Mouse (Mus musculus) heart, embryonic 13.5 days (tissue): ENCODE measurements at regions not wholly inside any gene's neighbourhood (a gene's known extent, or its start where the extent isn't known, plus 50 kb on each side); places are given as distances from the start of the nearest gene placed in this dataset.

Experiments
- ATAC-seq: fragments of 200-750 bp; cut with Nextera tagmentation; 2 replicates; pipeline ENCODE4 v1.8.0; 2017; ENCODE audit warnings: moderate TSS enrichment; ENCODE audit not compliant: insufficient number of reproducible peaks, low FRiP score, low TSS enrichment; ENCODE audit errors: extremely low read depth
- H3K27ac ChIP-seq: fragments of 300-500 bp; sonication (generic); replicated peaks from 2 replicates; pipeline ENCODE4 v1.5.1; 2015; ENCODE audit warnings: moderate library complexity, mild to moderate bottlenecking, inconsistent platforms
- H3K27me3 ChIP-seq: fragments of 300-500 bp; sonication (generic); replicated peaks from 2 replicates; pipeline ENCODE4 v1.6.1; 2015; ENCODE audit warnings: mild to moderate bottlenecking, inconsistent platforms
- H3K36me3 ChIP-seq: fragments of 300-500 bp; sonication (generic); 2 replicates; pipeline ENCODE4 v1.6.1; 2015; ENCODE audit warnings: mild to moderate bottlenecking, inconsistent platforms
- H3K4me1 ChIP-seq: fragments of 300-500 bp; sonication (generic); 2 replicates; pipeline ENCODE4 v1.6.1; 2015; ENCODE audit warnings: inconsistent platforms
- H3K4me2 ChIP-seq: fragments of 300-500 bp; sonication (generic); 2 replicates; pipeline ENCODE4 v1.6.1; 2015; ENCODE audit warnings: inconsistent platforms, mild to moderate bottlenecking, moderate library complexity
- H3K4me3 ChIP-seq: fragments of 300-500 bp; sonication (generic); 2 replicates; pipeline ENCODE4 v1.5.1; 2015; ENCODE audit warnings: moderate library complexity, mild to moderate bottlenecking, inconsistent platforms
- H3K9ac ChIP-seq: fragments of 300-500 bp; sonication (generic); 2 replicates; pipeline ENCODE4 v1.6.1; 2015; ENCODE audit warnings: inconsistent platforms, mild to moderate bottlenecking, moderate library complexity
- H3K9me3 ChIP-seq: fragments of 300-500 bp; sonication (generic); 2 replicates; pipeline ENCODE4 v1.6.1; 2016; ENCODE audit warnings: inconsistent platforms
- WGBS: fragments of 180-500 bp; shearing (Covaris S2); methylation state at CpG from one replicate; pipeline ENCODE4 v1.1.7; 2015; ENCODE audit warnings: mixed read lengths; 5-methylcytosine and 5-hydroxymethylcytosine counted together

DNA sequence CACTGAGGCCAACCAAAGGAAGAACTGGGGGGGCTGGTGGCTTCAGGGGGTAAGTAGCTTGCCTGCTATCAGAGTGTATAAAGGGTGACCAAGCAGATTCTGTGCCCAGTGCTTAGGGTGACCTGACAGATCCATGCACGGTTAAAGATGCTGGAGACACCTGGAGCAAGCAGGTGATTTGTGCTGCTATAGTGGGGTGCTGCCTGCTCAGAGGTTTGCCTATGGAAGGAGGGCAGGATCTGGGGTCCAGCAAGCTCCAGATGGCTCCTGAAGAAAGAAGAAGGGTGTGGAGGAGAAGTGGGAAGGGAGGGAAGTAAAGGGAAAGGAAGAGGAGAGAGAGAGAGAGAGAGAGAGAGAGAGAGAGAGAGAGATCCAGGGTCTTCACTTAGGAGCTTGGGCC is 137.8 kb downstream of the Chst1 start:
- Histone ChIP-seq H3K36me3 (no peaks in the 10 kb centered on the region), H3K4me2 (no peak overlapping the region), H3K9me3 (no peaks in the 10 kb centered on the region), H3K27ac (no peak overlapping the region), H3K4me1 (peaks cover 12% of the 10 kb centered on the region), H3K27me3 (no peaks in the 10 kb centered on the region), H3K4me3 (no peak overlapping the region), H3K9ac (no peak overlapping the region)
- no peak for ATAC-seq
- 67% methylated on average over 1 of the region's 1 CpGs for WGBS

DNA sequence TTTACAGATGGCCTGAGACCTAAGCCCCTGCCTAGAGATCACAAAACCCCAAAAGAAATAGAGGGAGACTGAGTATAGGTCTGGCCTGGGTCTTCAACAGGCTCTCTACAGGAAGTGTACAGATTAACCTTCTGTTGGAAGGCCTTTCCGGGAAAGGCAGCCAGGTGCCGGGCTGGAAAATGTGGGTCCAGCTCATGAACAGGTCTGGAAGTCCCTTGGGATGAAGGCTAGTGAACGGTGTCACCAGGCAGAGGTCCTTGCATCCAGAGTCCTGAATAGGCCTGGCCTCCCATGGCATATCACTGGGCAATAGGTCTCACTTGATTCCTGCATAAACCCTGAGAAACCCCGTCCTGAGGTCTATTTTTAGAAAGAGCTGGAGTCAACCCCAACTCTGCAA is 140.1 kb downstream of the Chst1 start:
- no peaks in the 10 kb centered on the region for H3K9me3 ChIP-seq
- peaks cover 22% of the 10 kb centered on the region for H3K4me1 ChIP-seq
- WGBS: 61% methylated on average over 4 of the region's 4 CpGs
- no peak for ATAC-seq
- H3K27me3 ChIP-seq: no peaks in the 10 kb centered on the region
- no peak overlapping the region for H3K4me3 ChIP-seq
- no peaks in the 10 kb centered on the region for H3K36me3 ChIP-seq
- H3K27ac ChIP-seq: no peak overlapping the region
- H3K9ac ChIP-seq: no peak overlapping the region
- H3K4me2 ChIP-seq: no peak overlapping the region

DNA sequence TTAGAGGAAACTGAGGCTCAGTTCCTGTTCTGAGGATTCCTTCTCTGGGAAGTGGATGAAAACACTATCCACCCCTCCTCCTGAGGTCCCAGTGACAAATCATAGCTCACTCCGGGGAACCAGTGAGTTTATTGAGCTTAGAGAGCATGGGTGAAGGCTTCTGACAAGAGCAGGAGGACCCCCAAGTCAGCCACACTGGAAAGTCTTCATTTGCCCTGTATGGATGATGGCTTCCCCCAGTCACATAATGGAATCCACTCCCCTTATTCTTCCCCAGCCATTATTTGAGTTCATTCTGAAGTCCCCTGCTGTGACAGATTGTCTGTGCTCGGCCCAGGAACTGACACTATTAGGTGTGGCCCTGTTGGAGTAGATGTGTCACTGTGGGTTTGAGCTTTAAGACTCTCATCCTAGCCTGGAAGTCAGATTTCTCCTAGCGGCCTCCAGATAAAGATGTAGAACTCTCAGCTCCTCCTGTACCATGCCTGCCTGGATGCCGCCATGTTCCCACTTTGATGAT is 141.3 kb downstream of the Chst1 start:
- Histone ChIP-seq H3K4me1 (peaks cover 22% of the 10 kb centered on the region), H3K4me2 (no peak overlapping the region), H3K4me3 (no peak overlapping the region), H3K27ac (no peak overlapping the region), H3K9ac (no peak overlapping the region), H3K36me3 (no peaks in the 10 kb centered on the region), H3K9me3 (no peaks in the 10 kb centered on the region), H3K27me3 (no peaks in the 10 kb centered on the region)
- 78% methylated on average over 4 of the region's 4 CpGs for WGBS
- no peak for ATAC-seq

- Histone ChIP-seq H3K9ac (no peak overlapping the region), H3K4me2 (peak overlapping the region; percentile 5; the same call in 1 of the 2 replicates), H3K36me3 (no peaks in the 10 kb centered on the region), H3K4me3 (no peak overlapping the region), H3K9me3 (no peaks in the 10 kb centered on the region), H3K27ac (peak overlapping the region; percentile 61), H3K27me3 (no peaks in the 10 kb centered on the region), H3K4me1 (peaks cover 22% of the 10 kb centered on the region)
- 34% methylated on average over 5 of the region's 5 CpGs for WGBS
- ATAC-seq: peak; percentile 74
These were observed 142.5 kb downstream of the Chst1 start for GRCm38 (mm10) chr2:92742025-92742424.

- Histone ChIP-seq H3K27me3 (no peaks in the 10 kb centered on the region), H3K9ac (no peak overlapping the region)
These were observed 143.2 kb downstream of the Chst1 start for GRCm38 (mm10) chr2:92742671-92743070.

GRCm38 (mm10) chr2:92743152-92743551 is 143.6 kb downstream of the Chst1 start:
- 32% methylated on average over 5 of the region's 5 CpGs for WGBS
- H3K27ac ChIP-seq: no peak overlapping the region

More at GRCm38 (mm10) chr2:92742671-92743070, 143.2 kb downstream of the Chst1 start:
- Histone ChIP-seq H3K4me2 (peak overlapping the region; percentile 5; the same call in 1 of the 2 replicates), H3K36me3 (no peaks in the 10 kb centered on the region), H3K27ac (peak overlapping the region; percentile 61), H3K9me3 (no peaks in the 10 kb centered on the region), H3K4me1 (peaks cover 22% of the 10 kb centered on the region), H3K4me3 (no peak overlapping the region)
- no peak for ATAC-seq

DNA sequence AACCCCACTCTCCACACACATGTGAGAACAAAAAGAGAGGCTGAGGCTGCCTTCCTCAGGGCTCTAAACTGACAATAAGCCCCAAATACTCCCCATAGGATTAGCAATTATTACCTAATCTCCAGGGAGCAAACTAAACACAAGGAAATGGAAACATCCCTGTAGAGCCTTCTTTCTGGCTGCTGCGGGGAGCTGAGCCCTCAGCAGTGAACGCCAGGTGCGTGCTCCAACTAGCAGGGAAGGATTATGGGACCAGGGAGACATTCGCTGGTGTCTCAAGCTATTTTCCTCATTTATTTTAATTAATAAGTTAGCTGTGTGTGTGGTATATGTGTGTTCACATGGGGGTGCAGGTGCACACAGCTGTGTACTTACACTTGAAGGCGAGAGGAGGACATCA is 144.4 kb downstream of the Chst1 start:
- Histone ChIP-seq H3K27me3 (no peaks in the 10 kb centered on the region), H3K9ac (no peak overlapping the region), H3K4me3 (no peak overlapping the region), H3K27ac (no peak overlapping the region), H3K4me2 (no peak overlapping the region), H3K36me3 (no peaks in the 10 kb centered on the region), H3K4me1 (peaks cover 22% of the 10 kb centered on the region), H3K9me3 (no peaks in the 10 kb centered on the region)
- WGBS: 72% methylated on average over 5 of the region's 5 CpGs
- ATAC-seq: no peak

More at GRCm38 (mm10) chr2:92743152-92743551, 143.6 kb downstream of the Chst1 start:
- Histone ChIP-seq H3K9me3 (no peaks in the 10 kb centered on the region), H3K9ac (no peak overlapping the region), H3K4me1 (peaks cover 22% of the 10 kb centered on the region), H3K36me3 (no peaks in the 10 kb centered on the region), H3K4me3 (no peak overlapping the region), H3K4me2 (peak overlapping the region; percentile 5; the same call in 1 of the 2 replicates), H3K27me3 (no peaks in the 10 kb centered on the region)
- ATAC-seq: no peak

DNA sequence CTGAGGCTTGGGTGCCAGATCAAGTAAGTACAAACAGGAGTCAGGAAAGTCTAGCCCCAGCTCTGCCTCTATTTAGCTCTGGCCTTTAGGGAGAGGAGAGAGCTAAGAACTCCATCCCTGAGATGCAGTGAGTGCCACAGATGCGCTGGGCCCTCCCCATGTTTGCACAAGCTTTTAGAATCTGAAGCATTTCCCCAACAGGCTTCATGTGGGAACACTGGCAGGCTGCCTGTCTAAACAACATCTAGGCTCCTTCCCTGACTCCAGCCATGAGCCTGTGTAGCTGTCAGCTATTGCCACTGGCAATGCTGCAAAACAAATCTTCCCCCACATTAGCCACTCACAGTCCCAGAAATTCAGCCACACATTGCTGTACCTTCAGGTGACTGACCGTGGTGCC is 147.9 kb downstream of the Chst1 start:
- Histone ChIP-seq H3K27me3 (no peaks in the 10 kb centered on the region), H3K9me3 (no peaks in the 10 kb centered on the region), H3K4me1 (peaks cover 27% of the 10 kb centered on the region), H3K4me2 (no peak overlapping the region), H3K36me3 (no peaks in the 10 kb centered on the region), H3K9ac (no peak overlapping the region), H3K4me3 (no peak overlapping the region), H3K27ac (no peak overlapping the region)
- no peak for ATAC-seq
- 58% methylated on average over 2 of the region's 2 CpGs for WGBS

GRCm38 (mm10) chr2:92750116-92750515 is 150.6 kb downstream of the Chst1 start:
- Histone ChIP-seq H3K4me3 (no peak overlapping the region), H3K4me1 (peaks cover 18% of the 10 kb centered on the region; the same call in 1 of the 2 replicates), H3K27ac (no peak overlapping the region), H3K9me3 (no peaks in the 10 kb centered on the region), H3K27me3 (no peaks in the 10 kb centered on the region), H3K4me2 (no peak overlapping the region), H3K9ac (no peak overlapping the region), H3K36me3 (no peaks in the 10 kb centered on the region)
- 40% methylated on average over 4 of the region's 4 CpGs for WGBS
- ATAC-seq: no peak

GRCm38 (mm10) chr2:92750672-92751071 is 151.2 kb downstream of the Chst1 start:
- Histone ChIP-seq H3K4me1 (peaks cover 18% of the 10 kb centered on the region; the same call in 1 of the 2 replicates), H3K4me2 (no peak overlapping the region), H3K4me3 (no peak overlapping the region), H3K9ac (no peak overlapping the region), H3K9me3 (no peaks in the 10 kb centered on the region), H3K27ac (no peak overlapping the region), H3K36me3 (no peaks in the 10 kb centered on the region), H3K27me3 (no peaks in the 10 kb centered on the region)
- WGBS: 57% methylated on average over 4 of the region's 4 CpGs
- no peak for ATAC-seq

DNA sequence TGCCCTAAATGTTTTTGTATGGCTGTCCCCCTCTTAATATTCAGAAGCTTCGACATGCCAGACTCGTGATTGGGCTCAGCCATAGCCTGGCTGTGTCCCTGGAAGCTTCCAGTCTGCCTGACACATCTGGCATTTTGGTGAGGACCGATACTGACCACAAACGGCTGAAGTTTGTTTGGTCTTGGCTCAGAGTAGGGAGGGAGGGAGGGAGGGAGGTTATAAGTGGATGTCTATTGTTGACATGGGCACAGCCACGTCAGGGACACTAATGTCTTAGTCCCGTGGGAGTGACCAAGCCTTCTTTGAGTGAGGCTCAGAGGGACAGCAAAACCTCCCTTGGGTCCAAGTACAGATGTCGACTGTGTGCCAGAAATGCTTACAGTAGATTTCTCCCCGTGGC is 151.7 kb downstream of the Chst1 start:
- no peaks in the 10 kb centered on the region for H3K36me3 ChIP-seq
- no peak overlapping the region for H3K4me2 ChIP-seq
- peaks cover 18% of the 10 kb centered on the region; the same call in 1 of the 2 replicates for H3K4me1 ChIP-seq
- no peak for ATAC-seq
- H3K9me3 ChIP-seq: no peaks in the 10 kb centered on the region
- no peaks in the 10 kb centered on the region for H3K27me3 ChIP-seq
- no peak overlapping the region for H3K27ac ChIP-seq
- H3K9ac ChIP-seq: no peak overlapping the region
- H3K4me3 ChIP-seq: no peak overlapping the region
- WGBS: 37% methylated on average over 8 of the region's 8 CpGs

- Histone ChIP-seq H3K4me2 (no peak overlapping the region), H3K36me3 (no peaks in the 10 kb centered on the region), H3K4me3 (no peak overlapping the region), H3K4me1 (peaks cover 18% of the 10 kb centered on the region; the same call in 1 of the 2 replicates), H3K27me3 (no peaks in the 10 kb centered on the region), H3K9ac (no peak overlapping the region), H3K27ac (no peak overlapping the region), H3K9me3 (no peaks in the 10 kb centered on the region)
- 73% methylated on average over 3 of the region's 3 CpGs for WGBS
- no peak for ATAC-seq
These were observed 152.6 kb downstream of the Chst1 start for GRCm38 (mm10) chr2:92752156-92752555.
